Mouse (Mus musculus) lung, adult 2 months (tissue): ENCODE data around the gene Psmc3.

Experiments
- CTCF ChIP-seq: fragments of 200-500 bp; IDR thresholded peaks from 2 replicates; pipeline ENCODE4 v1.5.1; 2011; ENCODE audit warnings: mild to moderate bottlenecking, low read length, control low read depth; ENCODE audit not compliant: insufficient read depth
- POLR2A ChIP-seq: fragments of 200-500 bp; IDR thresholded peaks from 2 replicates; pipeline ENCODE4 v1.6.1; 2011; ENCODE audit warnings: low read depth, mild to moderate bottlenecking, control low read depth, low read length, borderline replicate concordance; ENCODE audit errors: extremely low read depth

- TF ChIP-seq POLR2A (no peak), CTCF (no peak)
Observed at GRCm38 (mm10) chr2:91079026-91079384, 25.2 kb downstream of the Psmc3 start.
